Mouse (Mus musculus) hindbrain, embryonic 11.5 days (tissue): ENCODE measurements around the gene Stim2. TPM values are rescaled to one million over a fixed set of nuclear protein-coding genes. Genes with fewer than 3 reads are reported as not detected.

Source experiments
- ATAC-seq: fragments of 200-750 bp; cut with Nextera tagmentation; 2 replicates; pipeline ENCODE4 v1.8.0; 2017; ENCODE audit warnings: mild to moderate bottlenecking, moderate TSS enrichment, moderate library complexity; ENCODE audit not compliant: low FRiP score
- DNase-seq: peaks from one replicate; pipeline ENCODE4 v3.0.0-alpha.2; 2015; ENCODE audit warnings: low spot score
- H3K27ac ChIP-seq: fragments of 300-500 bp; sonication (generic); 2 replicates; pipeline ENCODE4 v1.5.1; 2014; ENCODE audit warnings: mild to moderate bottlenecking, low read depth, low read length
- H3K27me3 ChIP-seq: fragments of 300-500 bp; sonication (generic); 2 replicates; pipeline ENCODE4 v1.6.1; 2014; ENCODE audit warnings: mild to moderate bottlenecking, low read length, moderate library complexity, mixed read lengths; ENCODE audit not compliant: control insufficient read depth, insufficient read depth
- H3K36me3 ChIP-seq: fragments of 300-500 bp; sonication (generic); 2 replicates; pipeline ENCODE4 v1.6.1; 2014; ENCODE audit warnings: mild to moderate bottlenecking, low read length, moderate library complexity, mixed read lengths; ENCODE audit not compliant: control insufficient read depth, insufficient read depth
- H3K4me1 ChIP-seq: fragments of 300-500 bp; sonication (generic); replicated peaks from 2 replicates; pipeline ENCODE4 v1.6.1; 2014; ENCODE audit warnings: low read length, mixed read lengths; ENCODE audit not compliant: control insufficient read depth, insufficient read depth
- H3K4me2 ChIP-seq: fragments of 300-500 bp; sonication (generic); replicated peaks from 2 replicates; pipeline ENCODE4 v1.6.1; 2014; ENCODE audit warnings: mild to moderate bottlenecking, low read depth, low read length
- H3K4me3 ChIP-seq: fragments of 300-500 bp; sonication (generic); 2 replicates; pipeline ENCODE4 v1.5.1; 2014; ENCODE audit warnings: low read depth, low read length
- H3K9ac ChIP-seq: fragments of 300-500 bp; sonication (generic); 2 replicates; pipeline ENCODE4 v1.6.1; 2014; ENCODE audit warnings: low read depth, low read length
- H3K9me3 ChIP-seq: fragments of 300-500 bp; sonication (generic); 2 replicates; pipeline ENCODE4 v1.6.1; 2016; ENCODE audit warnings: low read length; ENCODE audit not compliant: control insufficient read depth
- WGBS: fragments of 180-500 bp; shearing (Covaris S2); extraction: QIAGEN DNeasy Blood & Tissue Kit; methylation state at CpG from one replicate; pipeline ENCODE4 v1.1.7; 2014; 5-methylcytosine and 5-hydroxymethylcytosine counted together
- polyA plus RNA-seq: library from polyadenylated mRNA; unstranded; fragments of >200 nt; fragmentation: Nextera tagmentation; extraction: Ambion mirVana; gene quantifications from 2 replicates; pipeline ENCODE4 v1.2.1, GENCODE M21; 2014

The Stim2 gene
- polyA plus RNA-seq, 1 experiment from 2014 or later: 18.5 TPM

DNA sequence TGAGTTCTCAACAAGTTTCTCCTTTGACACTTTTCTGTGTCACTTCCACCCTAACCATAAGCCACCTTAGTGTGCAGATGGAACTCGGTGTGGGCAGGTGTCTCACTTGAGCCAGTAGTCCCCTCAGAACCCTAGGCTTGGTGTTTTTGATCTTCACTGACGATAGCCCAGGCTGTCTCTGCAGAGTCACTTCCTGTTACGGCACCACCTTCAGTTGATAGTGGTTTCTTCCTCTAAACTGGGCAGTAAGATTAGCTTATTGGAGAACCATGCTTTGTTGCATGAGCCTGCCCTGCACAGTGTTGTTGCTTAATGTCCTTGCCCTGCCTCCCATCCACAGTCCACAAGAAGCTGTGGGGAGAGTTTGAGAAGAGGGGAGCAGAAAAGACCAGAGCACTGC is 47.2 kb downstream of the Stim2 start:
- ATAC-seq (no peak), DNase-seq (no peak)
- WGBS: 84% methylated on average over 3 of the region's 3 CpGs
- Histone ChIP-seq H3K4me2 (no peak overlapping the region), H3K9ac (no peak overlapping the region), H3K27ac (no peak overlapping the region), H3K27me3 (no peaks in the 10 kb centered on the region), H3K36me3 (no peaks in the 10 kb centered on the region), H3K4me3 (no peak overlapping the region), H3K9me3 (no peaks in the 10 kb centered on the region), H3K4me1 (no peaks in the 10 kb centered on the region; the same call in 1 of the 2 replicates)

DNA sequence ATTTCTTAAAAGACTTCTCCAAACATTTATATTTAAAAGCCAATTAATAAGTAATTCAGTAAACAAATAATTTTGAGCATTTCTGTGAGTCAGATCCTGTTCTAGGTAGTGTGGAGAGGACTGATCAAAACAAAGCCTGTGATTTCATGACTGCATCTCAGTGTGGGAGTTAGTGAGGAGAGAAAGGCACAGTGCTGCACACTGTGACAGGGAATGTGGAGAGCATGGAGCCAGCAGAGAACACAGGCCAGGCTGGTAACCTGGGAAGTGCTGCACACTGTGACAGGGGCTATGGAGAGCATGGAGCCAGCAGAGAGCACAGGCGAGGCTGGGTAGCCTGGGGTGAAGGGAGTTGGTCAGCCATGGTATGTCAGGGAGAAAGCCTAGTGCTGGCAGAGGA is 48.1 kb downstream of the Stim2 start:
- ATAC-seq: no peak
- 50% methylated on average over 1 of the region's 1 CpGs for WGBS
- no peak overlapping the region for H3K27ac ChIP-seq

GRCm38 (mm10) chr5:54049145-54049733 is 50.9 kb downstream of the Stim2 start:
- no peaks in the 10 kb centered on the region for H3K27me3 ChIP-seq
- H3K9ac ChIP-seq: no peak overlapping the region
- no peaks in the 10 kb centered on the region for H3K36me3 ChIP-seq
- no peak for ATAC-seq
- no peak overlapping the region for H3K4me2 ChIP-seq
- no peaks in the 10 kb centered on the region; the same call in 1 of the 2 replicates for H3K4me1 ChIP-seq
- H3K27ac ChIP-seq: no peak overlapping the region
- H3K9me3 ChIP-seq: no peaks in the 10 kb centered on the region
- 68% methylated on average over 4 of the region's 4 CpGs for WGBS
- no peak overlapping the region for H3K4me3 ChIP-seq
- no peak for DNase-seq

More for the DNA sequence above, 48.1 kb downstream of the Stim2 start:
- no peaks in the 10 kb centered on the region; the same call in 1 of the 2 replicates for H3K4me1 ChIP-seq
- no peak for DNase-seq
- no peak overlapping the region for H3K4me3 ChIP-seq
- no peak overlapping the region for H3K4me2 ChIP-seq
- no peaks in the 10 kb centered on the region for H3K9me3 ChIP-seq
- H3K27me3 ChIP-seq: no peaks in the 10 kb centered on the region
- H3K9ac ChIP-seq: no peak overlapping the region
- H3K36me3 ChIP-seq: no peaks in the 10 kb centered on the region

GRCm38 (mm10) chr5:54049940-54050339 is 51.6 kb downstream of the Stim2 start:
- Histone ChIP-seq H3K36me3 (no peaks in the 10 kb centered on the region), H3K4me1 (no peaks in the 10 kb centered on the region; the same call in 1 of the 2 replicates), H3K27ac (no peak overlapping the region), H3K27me3 (no peaks in the 10 kb centered on the region), H3K4me2 (no peak overlapping the region), H3K9ac (no peak overlapping the region), H3K9me3 (no peaks in the 10 kb centered on the region), H3K4me3 (no peak overlapping the region)
- no peak for DNase-seq
- no peak for ATAC-seq
- WGBS: 87% methylated on average over 5 of the region's 5 CpGs

DNA sequence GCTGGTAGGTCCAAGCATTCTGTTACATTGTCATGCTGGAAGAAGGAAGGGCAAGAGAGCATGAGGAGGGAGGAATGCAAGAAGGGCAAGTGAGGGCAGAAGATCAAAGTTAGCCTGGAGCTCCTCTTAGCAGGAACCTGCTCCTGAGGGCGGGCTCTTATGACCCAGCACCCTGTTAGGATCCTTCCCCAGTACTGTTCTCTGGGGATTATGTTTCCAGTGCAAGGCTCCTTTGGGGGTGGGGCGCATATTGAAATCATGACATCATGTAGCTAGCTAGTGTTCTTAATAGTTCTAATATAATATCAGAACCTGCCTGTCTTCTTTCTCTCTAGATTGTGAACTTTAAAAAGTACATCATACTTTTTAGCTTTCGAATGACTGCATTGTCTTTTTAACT is 52.8 kb downstream of the Stim2 start:
- H3K27ac ChIP-seq: no peak overlapping the region
- no peak for DNase-seq
- no peak overlapping the region for H3K4me2 ChIP-seq
- no peaks in the 10 kb centered on the region for H3K36me3 ChIP-seq
- H3K9me3 ChIP-seq: no peaks in the 10 kb centered on the region
- no peaks in the 10 kb centered on the region for H3K27me3 ChIP-seq
- no peak overlapping the region for H3K4me3 ChIP-seq
- no peaks in the 10 kb centered on the region; the same call in 1 of the 2 replicates for H3K4me1 ChIP-seq
- no peak overlapping the region for H3K9ac ChIP-seq
- WGBS: 79% methylated on average over 3 of the region's 3 CpGs
- ATAC-seq: no peak

GRCm38 (mm10) chr5:54052205-54052604 is 53.9 kb downstream of the Stim2 start:
- no peaks in the 10 kb centered on the region for H3K9me3 ChIP-seq
- no peaks in the 10 kb centered on the region; the same call in 1 of the 2 replicates for H3K4me1 ChIP-seq
- H3K27ac ChIP-seq: no peak overlapping the region
- no peak overlapping the region for H3K4me2 ChIP-seq
- DNase-seq: no peak
- H3K36me3 ChIP-seq: no peaks in the 10 kb centered on the region
- no peaks in the 10 kb centered on the region for H3K27me3 ChIP-seq
- WGBS: 94% methylated on average over 6 of the region's 6 CpGs
- no peak overlapping the region for H3K9ac ChIP-seq
- H3K4me3 ChIP-seq: no peak overlapping the region
- no peak for ATAC-seq

DNA sequence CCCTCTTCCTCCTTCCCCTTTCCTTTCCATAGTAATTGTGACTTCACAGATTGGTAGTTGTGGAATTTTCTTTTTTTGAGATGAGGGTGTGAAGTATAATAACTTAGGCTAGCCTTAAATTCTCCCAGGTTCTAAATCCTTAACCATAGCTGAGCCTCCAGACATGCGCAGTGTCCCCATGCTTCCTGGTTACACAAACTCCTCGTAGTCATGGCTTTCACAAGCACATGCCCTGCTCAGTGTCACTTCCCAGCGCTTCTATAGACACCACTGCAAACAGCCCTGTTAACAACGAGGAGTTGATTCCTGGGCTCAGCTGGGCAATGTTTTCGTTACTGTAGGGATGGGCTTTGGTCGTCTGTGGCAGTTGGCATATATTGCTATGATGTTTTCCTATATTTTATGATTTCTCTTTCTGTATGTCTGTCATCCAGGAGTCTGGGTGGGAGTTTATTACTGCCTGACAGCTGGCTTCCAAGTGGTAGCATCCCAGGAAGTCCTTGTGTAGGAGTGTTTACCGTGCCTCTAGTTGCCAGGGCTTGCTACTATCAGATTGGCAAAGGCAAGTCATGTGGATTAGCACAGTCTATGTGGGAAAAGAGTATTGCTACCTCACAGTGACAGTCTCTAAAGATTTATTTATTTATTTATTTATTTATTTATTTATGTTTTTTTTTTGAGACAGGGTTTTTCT is 55.5 kb downstream of the Stim2 start:
- no peak overlapping the region for H3K9ac ChIP-seq
- no peak overlapping the region for H3K4me2 ChIP-seq
- no peak overlapping the region for H3K27ac ChIP-seq
- ATAC-seq: no peak
- no peaks in the 10 kb centered on the region for H3K36me3 ChIP-seq
- no peak for DNase-seq
- 92% methylated on average over 7 of the region's 7 CpGs for WGBS
- no peaks in the 10 kb centered on the region for H3K27me3 ChIP-seq
- no peaks in the 10 kb centered on the region; the same call in 1 of the 2 replicates for H3K4me1 ChIP-seq
- H3K4me3 ChIP-seq: no peak overlapping the region
- H3K9me3 ChIP-seq: no peaks in the 10 kb centered on the region

GRCm38 (mm10) chr5:54056266-54056665 is 58.0 kb downstream of the Stim2 start:
- DNase-seq (no peak), ATAC-seq (no peak)
- no peak overlapping the region for H3K9ac ChIP-seq
- H3K9me3 ChIP-seq: no peaks in the 10 kb centered on the region
- no peaks in the 10 kb centered on the region for H3K4me1 ChIP-seq
- H3K27me3 ChIP-seq: no peaks in the 10 kb centered on the region
- no peak overlapping the region for H3K4me2 ChIP-seq
- no peak overlapping the region for H3K27ac ChIP-seq
- WGBS: 94% methylated on average over 6 of the region's 6 CpGs
- H3K4me3 ChIP-seq: no peak overlapping the region
- no peaks in the 10 kb centered on the region for H3K36me3 ChIP-seq

GRCm38 (mm10) chr5:54059998-54060397 is 61.7 kb downstream of the Stim2 start:
- no peak for ATAC-seq
- H3K4me1 ChIP-seq: no peaks in the 10 kb centered on the region
- no peak overlapping the region for H3K9ac ChIP-seq
- no peaks in the 10 kb centered on the region for H3K9me3 ChIP-seq
- WGBS: 86% methylated on average over 6 of the region's 6 CpGs
- no peak overlapping the region for H3K4me2 ChIP-seq
- no peaks in the 10 kb centered on the region for H3K36me3 ChIP-seq
- no peaks in the 10 kb centered on the region for H3K27me3 ChIP-seq
- H3K4me3 ChIP-seq: no peak overlapping the region
- no peak for DNase-seq
- no peak overlapping the region for H3K27ac ChIP-seq
